Mouse (Mus musculus) lung, adult 2 months (tissue): ENCODE measurements at regions not wholly inside any gene's neighbourhood (a gene's known extent, or its start where the extent isn't known, plus 50 kb on each side); places are given as distances from the start of the nearest gene placed in this dataset.

Experiments used
- CTCF ChIP-seq: fragments of 200-500 bp; IDR thresholded peaks from 2 replicates; pipeline ENCODE4 v1.5.1; 2011; ENCODE audit warnings: mild to moderate bottlenecking, low read length, control low read depth; ENCODE audit not compliant: insufficient read depth
- POLR2A ChIP-seq: fragments of 200-500 bp; IDR thresholded peaks from 2 replicates; pipeline ENCODE4 v1.6.1; 2011; ENCODE audit warnings: low read depth, mild to moderate bottlenecking, control low read depth, low read length, borderline replicate concordance; ENCODE audit errors: extremely low read depth

- no peak for TF ChIP-seq CTCF
- no peak for TF ChIP-seq POLR2A
These were observed 82.7 kb downstream of the Zfp281 start for GRCm38 (mm10) chr1:136707394-136707793.
